Mouse (Mus musculus): Measurements from ENCODE around the gene Xirp2.
"Not testable (repeated sequence)": the region's sequence is repeated elsewhere in the genome, so short reads cannot be mapped to it uniquely, and the experiment has no call there.

Xirp2 gene

GRCm38 (mm10) chr2:67445780-67446179, at the start of gene Xirp2:
Gene Xirp2 (plus strand): TSS chr2:67446002.
- DNase-seq (ENCODE audit: low read depth): no peak

GRCm38 (mm10) chr2:67413425-67413824, 32.4 kb upstream of the Xirp2 start, which contains the start of gene Gm21830:
Gene Gm21830 (plus strand): TSS chr2:67413725.
- not testable (repeated sequence) for DNase-seq (ENCODE audit: low read depth)

GRCm38 (mm10) chr2:67420853-67421252, 24.9 kb upstream of the Xirp2 start:
- no peak for DNase-seq (ENCODE audit: low read depth)

GRCm38 (mm10) chr2:67422799-67423198, 23.0 kb upstream of the Xirp2 start:
- no peak for DNase-seq (ENCODE audit: low read depth)

- DNase-seq (ENCODE audit: low read depth): no peak
These were observed 12.7 kb upstream of the Xirp2 start, which contains the start of gene Gm26727 for GRCm38 (mm10) chr2:67433081-67433480. Gene Gm26727 (minus strand): TSS chr2:67433181.

GRCm38 (mm10) chr2:67438309-67438708, 7.5 kb upstream of the Xirp2 start:
- DNase-seq (ENCODE audit: low read depth): no peak

- no peak for DNase-seq (ENCODE audit: low read depth)
These were observed 970 bp downstream of the Xirp2 start for GRCm38 (mm10) chr2:67446772-67447171.

GRCm38 (mm10) chr2:67447206-67447605, 1.4 kb downstream of the Xirp2 start:
- DNase-seq (ENCODE audit: low read depth): no peak

GRCm38 (mm10) chr2:67460857-67461256, 15.1 kb downstream of the Xirp2 start:
- DNase-seq (ENCODE audit: low read depth): no peak

GRCm38 (mm10) chr2:67467036-67467435, 21.2 kb downstream of the Xirp2 start:
- no peak for DNase-seq (ENCODE audit: low read depth)

GRCm38 (mm10) chr2:67470030-67470429, 24.2 kb downstream of the Xirp2 start:
- DNase-seq (ENCODE audit: low read depth): not testable (repeated sequence)

GRCm38 (mm10) chr2:67477753-67478152, 32.0 kb downstream of the Xirp2 start:
- DNase-seq (ENCODE audit: low read depth): peak; percentile 17

GRCm38 (mm10) chr2:67481051-67481450, 35.2 kb downstream of the Xirp2 start:
- DNase-seq (ENCODE audit: low read depth): no peak

GRCm38 (mm10) chr2:67486721-67487120, 40.9 kb downstream of the Xirp2 start:
- no peak for DNase-seq (ENCODE audit: low read depth)

- no peak for DNase-seq (ENCODE audit: low read depth)
These were observed 41.4 kb downstream of the Xirp2 start for GRCm38 (mm10) chr2:67487162-67487561.

GRCm38 (mm10) chr2:67488465-67489127, 42.8 kb downstream of the Xirp2 start:
- no peak for DNase-seq (ENCODE audit: low read depth)

GRCm38 (mm10) chr2:67489128-67489492, 43.3 kb downstream of the Xirp2 start:
- no peak for DNase-seq (ENCODE audit: low read depth)

- DNase-seq (ENCODE audit: low read depth): no peak
These were observed 59.7 kb downstream of the Xirp2 start for GRCm38 (mm10) chr2:67505457-67505856.

GRCm38 (mm10) chr2:67516405-67516804, 70.6 kb downstream of the Xirp2 start:
- no peak for DNase-seq (ENCODE audit: low read depth)

GRCm38 (mm10) chr2:67535347-67535746, 89.5 kb downstream of the Xirp2 start:
- DNase-seq (ENCODE audit: low read depth): no peak

- no peak for DNase-seq (ENCODE audit: low read depth)
These were observed 93.6 kb downstream of the Xirp2 start for GRCm38 (mm10) chr2:67539426-67539825.

- no peak for DNase-seq (ENCODE audit: low read depth)
These were observed 96.3 kb downstream of the Xirp2 start for GRCm38 (mm10) chr2:67541957-67542696.

GRCm38 (mm10) chr2:67544426-67544825, 98.6 kb downstream of the Xirp2 start:
- DNase-seq (ENCODE audit: low read depth): no peak

Measured in induced T-regulatory cell, adult 2 months (primary cell).